Mouse (Mus musculus): Measurements from ENCODE around the gene Wdr31. TPM values are rescaled to one million over a fixed set of nuclear protein-coding genes. Genes with fewer than 3 reads are reported as not detected.

Gene Wdr31
- polyA plus RNA-seq, 1 experiment = 202 TPM

DNA sequence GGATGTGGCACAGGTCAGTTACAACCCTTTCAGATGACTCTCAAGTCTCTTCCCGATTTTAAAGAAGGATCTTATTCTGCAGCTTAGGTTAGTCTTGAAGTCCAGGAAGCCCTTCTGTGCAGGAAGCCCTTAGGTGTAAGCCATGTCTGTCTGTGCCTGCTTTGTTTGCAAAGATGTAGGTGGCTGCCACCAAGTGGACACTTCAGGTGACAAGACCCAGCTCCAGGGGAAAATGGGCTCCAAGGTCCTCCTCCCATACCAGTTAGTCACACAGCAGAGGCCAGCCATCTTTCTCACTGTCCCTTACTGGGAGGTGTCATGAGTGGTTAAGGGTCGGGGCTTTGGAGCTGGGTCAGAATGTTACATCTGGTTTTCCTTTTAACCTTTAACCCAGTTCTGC is 36.1 kb upstream of the Wdr31 start:
- H3K4me1 ChIP-seq (ENCODE audit: control insufficient read depth, insufficient read depth, low read length) = peaks cover 4% of the 10 kb centered on the region
- no peak overlapping the region for H3K4me3 ChIP-seq (ENCODE audit: control insufficient read depth, low read depth, low read length)
- H3K27me3 ChIP-seq (ENCODE audit: control insufficient read depth, insufficient read depth, low read length) = no peaks in the 10 kb centered on the region
- H3K36me3 ChIP-seq (ENCODE audit: control insufficient read depth, insufficient read depth, low read length) = no peaks in the 10 kb centered on the region; the same call in 1 of the 2 replicates
- H3K27ac ChIP-seq (ENCODE audit: control insufficient read depth, insufficient read depth, low read depth, low read length) = no peak overlapping the region
- no peak for TF ChIP-seq POLR2A (IDR thresholded peaks at IDR 0.05; ENCODE audit: control insufficient read depth, low read depth, low read length)

DNA sequence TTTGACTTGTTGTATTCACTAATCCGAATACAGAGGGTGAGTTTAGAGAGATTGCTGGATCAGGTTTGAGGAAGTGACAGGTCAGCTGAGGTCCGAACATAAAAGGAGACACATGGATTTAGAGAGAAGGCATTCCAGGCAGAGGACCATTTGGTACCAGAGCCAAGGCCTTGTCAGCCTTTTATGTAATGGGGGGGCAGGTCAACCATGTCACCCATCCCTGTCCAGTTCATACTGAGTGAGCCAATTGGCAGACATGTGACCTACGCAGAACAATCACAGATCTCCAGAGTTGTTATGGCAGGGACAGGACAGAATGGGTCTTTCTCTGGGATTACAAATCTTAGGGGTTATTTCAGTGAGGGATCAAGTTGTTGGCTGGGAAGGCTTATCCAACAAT is 35.3 kb upstream of the Wdr31 start:
- Histone ChIP-seq H3K4me3 (ENCODE audit: control insufficient read depth, low read depth, low read length) (no peak overlapping the region), H3K27ac (ENCODE audit: control insufficient read depth, insufficient read depth, low read depth, low read length) (no peak overlapping the region), H3K36me3 (ENCODE audit: control insufficient read depth, insufficient read depth, low read length) (no peaks in the 10 kb centered on the region; the same call in 1 of the 2 replicates), H3K4me1 (ENCODE audit: control insufficient read depth, insufficient read depth, low read length) (peaks cover 8% of the 10 kb centered on the region), H3K27me3 (ENCODE audit: control insufficient read depth, insufficient read depth, low read length) (no peaks in the 10 kb centered on the region)
- TF ChIP-seq CTCF (IDR thresholded peaks at IDR 0.05; ENCODE audit: control insufficient read depth, insufficient read depth, insufficient replicate concordance, low read depth, low read length) = no peak
- no peak for TF ChIP-seq POLR2A (IDR thresholded peaks at IDR 0.05; ENCODE audit: control insufficient read depth, low read depth, low read length)

DNA sequence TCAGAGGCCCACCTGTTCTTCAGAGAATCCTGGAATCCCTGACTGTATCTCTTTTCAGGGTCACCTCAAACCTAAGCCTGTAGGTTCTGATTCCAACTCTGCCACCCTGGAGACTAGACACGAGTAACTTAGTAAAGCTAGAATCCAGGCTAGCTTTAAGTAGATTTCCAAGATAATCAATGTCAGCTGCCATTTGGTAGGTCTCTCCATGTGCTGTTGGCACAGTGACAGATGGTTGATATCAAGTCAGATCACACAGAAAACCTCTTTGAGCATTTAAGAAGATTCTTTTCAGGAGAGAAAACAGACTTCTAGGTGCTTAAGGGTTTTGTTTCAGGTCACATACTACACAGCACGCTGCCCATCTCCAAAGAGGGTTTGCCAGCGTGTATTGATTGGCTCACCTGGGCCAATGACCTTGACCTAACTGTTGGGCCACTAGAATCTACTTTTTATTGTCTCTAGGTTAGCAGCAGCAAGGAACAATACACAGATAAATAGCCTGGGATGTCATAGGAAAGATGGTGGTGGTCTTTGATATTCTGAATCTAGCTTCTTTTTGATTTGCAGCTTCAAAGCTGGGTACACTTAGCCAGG is 32.8 kb upstream of the Wdr31 start, which contains the start of gene Hdhd3:
Gene Hdhd3, minus strand, starts transcription at position 94 of the 597 bp plus-strand sequence.
- Histone ChIP-seq H3K36me3 (ENCODE audit: control insufficient read depth, insufficient read depth, low read length) (no peaks in the 10 kb centered on the region), H3K27ac (ENCODE audit: control insufficient read depth, insufficient read depth, low read depth, low read length) (peak within 1 kb of the TSS; percentile 87), H3K4me3 (ENCODE audit: control insufficient read depth, low read depth, low read length) (peak within 1 kb of the TSS; percentile 94), H3K27me3 (ENCODE audit: control insufficient read depth, insufficient read depth, low read length) (no peaks in the 10 kb centered on the region), H3K4me1 (ENCODE audit: control insufficient read depth, insufficient read depth, low read length) (peaks cover 8% of the 10 kb centered on the region)
- TF ChIP-seq POLR2A (IDR thresholded peaks at IDR 0.05; ENCODE audit: control insufficient read depth, low read depth, low read length) = no peak
- TF ChIP-seq CTCF (IDR thresholded peaks at IDR 0.05; ENCODE audit: control insufficient read depth, insufficient read depth, insufficient replicate concordance, low read depth, low read length) = no peak

- TF ChIP-seq CTCF (IDR thresholded peaks at IDR 0.05; ENCODE audit: control insufficient read depth, insufficient read depth, insufficient replicate concordance, low read depth, low read length) (no peak), POLR2A (IDR thresholded peaks at IDR 0.05; ENCODE audit: control insufficient read depth, low read depth, low read length) (no peak)
- Histone ChIP-seq H3K27ac (ENCODE audit: control insufficient read depth, insufficient read depth, low read depth, low read length) (no peak overlapping the region), H3K27me3 (ENCODE audit: control insufficient read depth, insufficient read depth, low read length) (no peaks in the 10 kb centered on the region), H3K36me3 (ENCODE audit: control insufficient read depth, insufficient read depth, low read length) (no peaks in the 10 kb centered on the region), H3K4me3 (ENCODE audit: control insufficient read depth, low read depth, low read length) (peak overlapping the region; percentile 14; the same call in 1 of the 2 replicates), H3K4me1 (ENCODE audit: control insufficient read depth, insufficient read depth, low read length) (peaks cover 8% of the 10 kb centered on the region)
Measured at GRCm38 (mm10) chr4:62502969-62503368, 32.3 kb upstream of the Wdr31 start.

DNA sequence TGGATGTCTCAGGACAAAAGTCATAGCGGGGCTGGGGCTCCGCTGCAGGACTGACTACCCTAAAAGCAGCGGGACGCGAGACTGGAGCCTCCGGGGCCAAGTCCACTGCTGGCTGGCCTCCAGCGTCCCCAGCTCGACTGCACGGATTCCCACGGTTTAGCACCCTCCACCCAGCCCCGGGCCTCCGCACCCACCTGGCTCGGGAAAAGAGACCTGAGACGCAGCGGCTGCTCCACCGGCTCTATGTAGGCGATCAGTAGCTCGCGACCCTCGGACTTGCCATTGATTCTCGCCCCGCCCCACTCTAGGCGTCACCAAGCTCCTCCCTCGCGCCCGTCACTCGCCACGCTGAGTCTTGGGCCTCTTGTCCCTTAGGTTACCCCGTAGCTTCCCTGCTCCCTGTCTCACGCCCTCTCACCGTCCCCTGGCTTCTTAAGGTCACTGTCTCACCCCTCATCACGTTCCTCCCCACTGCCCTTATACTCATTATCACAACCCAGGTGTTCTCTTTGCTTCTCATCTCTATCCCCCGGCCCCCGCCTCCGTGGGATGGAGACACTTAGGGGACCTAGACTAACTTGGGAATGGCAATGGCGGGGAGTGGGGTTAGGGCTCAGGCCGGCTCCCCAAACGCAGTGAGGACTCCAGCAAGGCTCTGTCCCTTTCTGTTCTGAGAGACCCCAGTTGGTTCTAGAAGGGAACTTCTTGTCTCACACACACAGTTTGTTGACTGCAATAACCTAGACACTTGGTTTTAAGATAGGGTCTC is 31.5 kb upstream of the Wdr31 start:
- peak overlapping the region; percentile 94 for H3K4me3 ChIP-seq (ENCODE audit: control insufficient read depth, low read depth, low read length)
- no peaks in the 10 kb centered on the region for H3K27me3 ChIP-seq (ENCODE audit: control insufficient read depth, insufficient read depth, low read length)
- no peaks in the 10 kb centered on the region for H3K36me3 ChIP-seq (ENCODE audit: control insufficient read depth, insufficient read depth, low read length)
- peaks cover 8% of the 10 kb centered on the region for H3K4me1 ChIP-seq (ENCODE audit: control insufficient read depth, insufficient read depth, low read length)
- H3K27ac ChIP-seq (ENCODE audit: control insufficient read depth, insufficient read depth, low read depth, low read length) = peak overlapping the region; percentile 87
- TF ChIP-seq POLR2A (IDR thresholded peaks at IDR 0.05; ENCODE audit: control insufficient read depth, low read depth, low read length) (peak; percentile 91), CTCF (IDR thresholded peaks at IDR 0.05; ENCODE audit: control insufficient read depth, insufficient read depth, insufficient replicate concordance, low read depth, low read length) (no peak)

GRCm38 (mm10) chr4:62501534-62501933 is 30.8 kb upstream of the Wdr31 start:
- TF ChIP-seq CTCF (IDR thresholded peaks at IDR 0.05; ENCODE audit: control insufficient read depth, insufficient read depth, insufficient replicate concordance, low read depth, low read length) (no peak), POLR2A (IDR thresholded peaks at IDR 0.05; ENCODE audit: control insufficient read depth, low read depth, low read length) (no peak)
- Histone ChIP-seq H3K27ac (ENCODE audit: control insufficient read depth, insufficient read depth, low read depth, low read length) (peak overlapping the region; percentile 83), H3K27me3 (ENCODE audit: control insufficient read depth, insufficient read depth, low read length) (no peaks in the 10 kb centered on the region), H3K4me3 (ENCODE audit: control insufficient read depth, low read depth, low read length) (peak overlapping the region; percentile 94), H3K36me3 (ENCODE audit: control insufficient read depth, insufficient read depth, low read length) (no peaks in the 10 kb centered on the region), H3K4me1 (ENCODE audit: control insufficient read depth, insufficient read depth, low read length) (peaks cover 8% of the 10 kb centered on the region)

GRCm38 (mm10) chr4:62500799-62501198 is 30.1 kb upstream of the Wdr31 start:
- Histone ChIP-seq H3K27me3 (ENCODE audit: control insufficient read depth, insufficient read depth, low read length) (no peaks in the 10 kb centered on the region), H3K36me3 (ENCODE audit: control insufficient read depth, insufficient read depth, low read length) (no peaks in the 10 kb centered on the region)
- TF ChIP-seq CTCF (IDR thresholded peaks at IDR 0.05; ENCODE audit: control insufficient read depth, insufficient read depth, insufficient replicate concordance, low read depth, low read length) (no peak), POLR2A (IDR thresholded peaks at IDR 0.05; ENCODE audit: control insufficient read depth, low read depth, low read length) (no peak)

More at GRCm38 (mm10) chr4:62500799-62501198, 30.1 kb upstream of the Wdr31 start:
- Histone ChIP-seq H3K4me3 (ENCODE audit: control insufficient read depth, low read depth, low read length) (no peak overlapping the region), H3K27ac (ENCODE audit: control insufficient read depth, insufficient read depth, low read depth, low read length) (no peak overlapping the region), H3K4me1 (ENCODE audit: control insufficient read depth, insufficient read depth, low read length) (peaks cover 8% of the 10 kb centered on the region)

All from testis, adult 2 months (tissue).